Mouse (Mus musculus) neural tube, embryonic 11.5 days (tissue): ENCODE data around the gene Irs3. TPM values are rescaled to one million over a fixed set of nuclear protein-coding genes. Genes with fewer than 3 reads are reported as not detected.

Experiments
- ATAC-seq: fragments of 200-750 bp; cut with Nextera tagmentation; 2 replicates; pipeline ENCODE4 v1.8.0; 2017; ENCODE audit warnings: moderate number of reproducible peaks, mild to moderate bottlenecking, moderate TSS enrichment, moderate library complexity; ENCODE audit not compliant: insufficient read depth, low FRiP score, low TSS enrichment
- DNase-seq: peaks from one replicate; pipeline ENCODE4 v3.0.0-alpha.2; 2015; ENCODE audit warnings: low spot score
- H3K27ac ChIP-seq: fragments of 300-500 bp; sonication (generic); 2 replicates; pipeline ENCODE4 v1.5.1; 2014; ENCODE audit warnings: low read depth, mild to moderate bottlenecking, low read length
- H3K27me3 ChIP-seq: fragments of 300-500 bp; sonication (generic); 2 replicates; pipeline ENCODE4 v1.6.1; 2014; ENCODE audit warnings: mild to moderate bottlenecking, low read length, mixed read lengths; ENCODE audit not compliant: control insufficient read depth, insufficient read depth
- H3K36me3 ChIP-seq: fragments of 300-500 bp; sonication (generic); 2 replicates; pipeline ENCODE4 v1.6.1; 2014; ENCODE audit warnings: mild to moderate bottlenecking, low read length, moderate library complexity, mixed read lengths; ENCODE audit not compliant: control insufficient read depth, insufficient read depth
- H3K4me1 ChIP-seq: fragments of 300-500 bp; sonication (generic); 2 replicates; pipeline ENCODE4 v1.6.1; 2014; ENCODE audit warnings: low read length, mixed read lengths; ENCODE audit not compliant: control insufficient read depth, insufficient read depth
- H3K4me2 ChIP-seq: fragments of 300-500 bp; sonication (generic); 2 replicates; pipeline ENCODE4 v1.6.1; 2014; ENCODE audit warnings: low read depth, mild to moderate bottlenecking, moderate library complexity
- H3K4me3 ChIP-seq: fragments of 300-500 bp; sonication (generic); 2 replicates; pipeline ENCODE4 v1.5.1; 2014; ENCODE audit warnings: low read depth, low read length
- H3K9ac ChIP-seq: fragments of 300-500 bp; sonication (generic); 2 replicates; pipeline ENCODE4 v1.6.1; 2014; ENCODE audit warnings: mild to moderate bottlenecking, low read length
- H3K9me3 ChIP-seq: fragments of 300-500 bp; sonication (generic); 2 replicates; pipeline ENCODE4 v1.6.1; 2016; ENCODE audit warnings: low read length; ENCODE audit not compliant: control insufficient read depth
- WGBS: fragments of 180-500 bp; shearing (Covaris S2); extraction: QIAGEN DNeasy Blood & Tissue Kit; methylation state at CpG from one replicate; pipeline ENCODE4 v1.1.7; 2014; 5-methylcytosine and 5-hydroxymethylcytosine counted together
- polyA plus RNA-seq: library from polyadenylated mRNA; unstranded; fragments of >200 nt; fragmentation: Nextera tagmentation; extraction: Ambion mirVana; gene quantifications from 2 replicates; pipeline ENCODE4 v1.2.1, GENCODE M21; 2014

The Irs3 gene
- polyA plus RNA-seq, 1 experiment from 2014 or later, result 0.12 TPM

DNA sequence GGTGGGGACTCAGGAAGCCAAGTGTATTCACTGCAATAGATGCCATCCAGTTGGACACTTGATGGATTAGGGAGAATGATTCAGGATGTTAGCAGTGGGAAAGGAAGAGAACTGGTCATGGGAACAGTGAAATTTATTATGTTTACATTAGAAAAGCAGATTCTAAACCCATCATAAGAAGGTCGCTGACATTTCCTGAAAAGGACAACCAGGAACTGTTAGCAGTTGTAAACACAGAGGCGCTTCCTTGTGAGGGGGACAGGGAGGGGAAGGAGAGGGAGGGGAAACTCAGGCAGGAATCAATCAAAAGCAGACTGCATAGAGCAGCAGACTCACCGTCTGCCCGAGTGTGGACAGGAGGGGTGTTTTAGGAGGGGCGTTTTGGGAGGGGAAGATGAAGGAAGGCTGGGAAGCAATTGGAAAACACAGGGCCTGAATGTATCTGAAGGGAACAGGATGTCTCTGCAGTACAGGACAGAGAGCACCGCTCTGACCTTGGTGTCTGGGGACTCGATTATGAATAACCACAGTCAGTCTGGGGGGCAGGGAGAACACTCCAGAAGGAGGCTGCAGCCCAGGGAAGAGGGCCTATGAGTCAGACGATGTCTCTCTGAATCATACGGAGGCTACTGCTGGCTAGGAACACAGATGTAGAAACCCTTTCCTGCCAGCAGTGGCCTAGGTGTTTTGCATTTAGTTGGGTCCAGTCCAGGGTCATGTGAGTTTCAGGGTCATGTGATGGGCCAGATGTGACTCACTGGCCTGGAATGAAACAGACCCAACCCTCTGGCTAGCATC is 26.1 kb upstream of the Irs3 start:
- no peak overlapping the region for H3K4me3 ChIP-seq
- no peak overlapping the region for H3K4me2 ChIP-seq
- no peak overlapping the region for H3K9ac ChIP-seq
- WGBS, result 34% methylated on average over 9 of the region's 9 CpGs
- H3K36me3 ChIP-seq, result peaks cover 3% of the 10 kb centered on the region; the same call in 1 of the 2 replicates
- H3K4me1 ChIP-seq, result peaks cover 5% of the 10 kb centered on the region; the same call in 1 of the 2 replicates
- H3K27ac ChIP-seq, result no peak overlapping the region; the same call in 1 of the 2 replicates
- ATAC-seq (no peak), DNase-seq (no peak)
- H3K9me3 ChIP-seq, result no peaks in the 10 kb centered on the region
- H3K27me3 ChIP-seq, result no peaks in the 10 kb centered on the region

DNA sequence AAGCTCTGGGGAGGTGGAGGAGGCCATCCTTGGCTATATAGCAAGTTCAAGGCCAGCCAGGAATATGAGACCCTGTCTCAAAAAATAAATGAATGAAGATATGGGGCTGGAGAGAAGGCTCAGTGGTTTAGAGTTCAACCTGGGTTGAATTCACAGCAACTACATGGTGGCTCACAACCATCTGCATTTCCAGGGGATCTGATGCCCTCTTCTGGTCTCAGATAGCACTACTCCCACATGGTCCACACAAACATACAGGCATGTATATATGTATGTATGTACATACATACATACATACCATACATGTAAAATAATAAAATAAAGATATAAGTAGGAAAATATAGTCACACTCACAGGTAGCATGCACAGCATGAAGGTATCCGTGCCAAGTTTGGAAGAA is 24.7 kb upstream of the Irs3 start:
- Histone ChIP-seq H3K4me2 (no peak overlapping the region), H3K9me3 (no peaks in the 10 kb centered on the region), H3K9ac (no peak overlapping the region), H3K36me3 (peaks cover 7% of the 10 kb centered on the region; the same call in 1 of the 2 replicates), H3K4me1 (peaks cover 5% of the 10 kb centered on the region; the same call in 1 of the 2 replicates), H3K27me3 (no peaks in the 10 kb centered on the region), H3K4me3 (no peak overlapping the region), H3K27ac (no peak overlapping the region)
- DNase-seq, result no peak
- WGBS, result 94% methylated on average over 1 of the region's 1 CpGs
- no peak for ATAC-seq

- 88% methylated on average over 10 of the region's 10 CpGs for WGBS
- DNase-seq (no peak), ATAC-seq (no peak)
- H3K27ac ChIP-seq, result no peak overlapping the region
- H3K36me3 ChIP-seq, result peaks cover 7% of the 10 kb centered on the region; the same call in 1 of the 2 replicates
- no peak overlapping the region for H3K9ac ChIP-seq
- H3K9me3 ChIP-seq, result no peaks in the 10 kb centered on the region
- H3K4me1 ChIP-seq, result peaks cover 5% of the 10 kb centered on the region; the same call in 1 of the 2 replicates
- H3K4me2 ChIP-seq, result no peak overlapping the region
- H3K27me3 ChIP-seq, result no peaks in the 10 kb centered on the region
- H3K4me3 ChIP-seq, result no peak overlapping the region
These were observed 23.5 kb upstream of the Irs3 start for GRCm38 (mm10) chr5:137668971-137669370.

DNA sequence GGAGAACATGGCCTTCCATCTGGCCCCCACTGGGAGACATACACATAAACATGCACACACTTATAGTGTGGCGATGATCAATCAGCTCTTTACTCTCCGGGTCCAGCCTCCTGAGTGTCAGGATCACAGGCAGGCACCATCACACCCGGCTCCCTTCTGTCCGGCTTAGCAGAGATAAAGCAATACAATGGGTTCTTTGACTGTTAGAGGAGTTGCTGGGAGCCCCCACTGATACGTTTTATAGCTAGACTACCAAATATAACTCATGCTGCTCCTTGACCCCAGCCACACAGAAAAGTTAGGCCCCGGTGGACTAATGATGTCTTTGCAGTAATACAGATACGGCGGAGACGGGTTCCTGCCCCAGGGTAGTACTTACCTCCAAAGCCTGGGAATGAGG is 17.5 kb upstream of the Irs3 start:
- Histone ChIP-seq H3K9me3 (no peaks in the 10 kb centered on the region), H3K27me3 (no peaks in the 10 kb centered on the region), H3K27ac (peak overlapping the region; percentile 29; the same call in 1 of the 2 replicates), H3K4me2 (no peak overlapping the region), H3K9ac (no peak overlapping the region), H3K4me1 (no peaks in the 10 kb centered on the region), H3K36me3 (peaks cover 17% of the 10 kb centered on the region), H3K4me3 (no peak overlapping the region)
- ATAC-seq (no peak), DNase-seq (no peak)
- 64% methylated on average over 9 of the region's 9 CpGs for WGBS

- Histone ChIP-seq H3K27ac (no peak overlapping the region), H3K27me3 (no peaks in the 10 kb centered on the region), H3K36me3 (peaks cover 12% of the 10 kb centered on the region), H3K4me1 (no peaks in the 10 kb centered on the region), H3K4me3 (no peak overlapping the region), H3K9ac (no peak overlapping the region), H3K9me3 (no peaks in the 10 kb centered on the region), H3K4me2 (no peak overlapping the region)
- DNase-seq, result no peak
- ATAC-seq, result no peak
- WGBS, result 92% methylated on average over 6 of the region's 6 CpGs
These were observed 14.7 kb upstream of the Irs3 start for GRCm38 (mm10) chr5:137660064-137660688.

DNA sequence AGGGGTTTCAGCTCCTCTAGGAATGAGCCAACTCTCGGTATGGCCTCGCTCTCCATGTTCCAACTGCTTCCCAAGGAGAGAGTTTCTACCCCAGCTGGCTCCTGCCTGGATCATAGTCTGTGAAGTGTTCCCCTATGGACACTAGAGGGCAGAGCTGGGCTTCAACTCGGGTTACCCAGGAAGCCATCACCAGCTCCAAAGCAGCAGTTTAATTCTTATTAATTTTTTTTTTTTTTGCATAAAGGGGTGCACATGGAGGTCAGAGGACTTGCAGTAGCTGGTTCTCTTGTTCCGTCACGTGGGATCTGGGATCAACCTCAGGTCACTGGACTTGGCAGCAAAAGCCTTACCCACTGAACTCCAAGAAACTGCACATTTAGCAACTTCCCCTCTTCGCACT is 11.5 kb upstream of the Irs3 start:
- H3K27ac ChIP-seq, result no peak overlapping the region
- no peak overlapping the region for H3K9ac ChIP-seq
- peaks cover 12% of the 10 kb centered on the region for H3K36me3 ChIP-seq
- DNase-seq, result peak; percentile 67
- no peaks in the 10 kb centered on the region for H3K4me1 ChIP-seq
- ATAC-seq, result no peak
- no peak overlapping the region for H3K4me2 ChIP-seq
- WGBS, result 43% methylated on average over 6 of the region's 6 CpGs
- H3K9me3 ChIP-seq, result no peaks in the 10 kb centered on the region
- no peaks in the 10 kb centered on the region for H3K27me3 ChIP-seq
- no peak overlapping the region for H3K4me3 ChIP-seq

- peaks cover 4% of the 10 kb centered on the region for H3K36me3 ChIP-seq
- WGBS, result 84% methylated on average over 7 of the region's 7 CpGs
- no peaks in the 10 kb centered on the region for H3K27me3 ChIP-seq
- H3K9ac ChIP-seq, result no peak overlapping the region
- no peak overlapping the region for H3K4me3 ChIP-seq
- no peak overlapping the region for H3K27ac ChIP-seq
- no peak for ATAC-seq
- no peak overlapping the region for H3K4me2 ChIP-seq
- no peaks in the 10 kb centered on the region for H3K4me1 ChIP-seq
- no peaks in the 10 kb centered on the region for H3K9me3 ChIP-seq
- DNase-seq, result no peak
These were observed 9.2 kb upstream of the Irs3 start for GRCm38 (mm10) chr5:137654746-137655145.

DNA sequence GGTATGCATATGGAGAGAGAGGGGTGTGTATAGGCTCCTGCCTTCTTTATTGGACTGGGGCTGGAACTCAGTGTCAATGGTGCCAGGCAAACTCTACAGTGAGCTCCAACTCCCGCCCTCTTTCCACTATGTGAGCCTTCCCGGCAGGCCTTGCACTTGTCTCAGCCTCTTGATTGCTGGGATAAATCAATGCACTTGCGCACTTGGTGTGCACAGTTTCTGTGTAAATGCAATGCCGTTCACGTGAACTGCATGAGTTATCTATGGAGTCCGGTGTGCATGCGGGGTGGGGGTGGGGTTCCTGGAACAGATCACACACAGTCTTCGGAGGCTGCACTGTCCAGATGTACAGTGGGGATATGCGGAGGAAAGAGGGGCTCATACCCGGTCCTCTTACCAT is 7.9 kb upstream of the Irs3 start:
- Histone ChIP-seq H3K4me3 (no peak overlapping the region), H3K4me2 (no peak overlapping the region), H3K27ac (no peak overlapping the region), H3K9ac (no peak overlapping the region), H3K27me3 (no peaks in the 10 kb centered on the region), H3K36me3 (peaks cover 2% of the 10 kb centered on the region), H3K9me3 (no peaks in the 10 kb centered on the region), H3K4me1 (no peaks in the 10 kb centered on the region)
- DNase-seq, result no peak
- WGBS, result 91% methylated on average over 10 of the region's 10 CpGs
- no peak for ATAC-seq

GRCm38 (mm10) chr5:137652474-137652873 is 7.0 kb upstream of the Irs3 start:
- DNase-seq, result peak; percentile 65
- H3K9me3 ChIP-seq, result no peaks in the 10 kb centered on the region
- WGBS, result 20% methylated on average over 3 of the region's 3 CpGs
- H3K27me3 ChIP-seq, result no peaks in the 10 kb centered on the region
- H3K4me1 ChIP-seq, result no peaks in the 10 kb centered on the region
- H3K4me2 ChIP-seq, result no peak overlapping the region
- H3K36me3 ChIP-seq, result peaks cover 2% of the 10 kb centered on the region
- no peak for ATAC-seq
- H3K4me3 ChIP-seq, result no peak overlapping the region
- no peak overlapping the region for H3K27ac ChIP-seq
- no peak overlapping the region for H3K9ac ChIP-seq
